Mouse (Mus musculus) heart, adult 9 months (tissue): ENCODE data around the gene Syngr3.
"Not testable (repeated sequence)": the region's sequence is repeated elsewhere in the genome, so short reads cannot be mapped to it uniquely, and the experiment has no call there.

ENCODE experiments used
- DNase-seq, 2 experiments: peaks; one replicate each; pipeline ENCODE4 v3.0.0; 2022; ENCODE audit warnings: low spot score in 2 of 2

The Syngr3 gene

DNA sequence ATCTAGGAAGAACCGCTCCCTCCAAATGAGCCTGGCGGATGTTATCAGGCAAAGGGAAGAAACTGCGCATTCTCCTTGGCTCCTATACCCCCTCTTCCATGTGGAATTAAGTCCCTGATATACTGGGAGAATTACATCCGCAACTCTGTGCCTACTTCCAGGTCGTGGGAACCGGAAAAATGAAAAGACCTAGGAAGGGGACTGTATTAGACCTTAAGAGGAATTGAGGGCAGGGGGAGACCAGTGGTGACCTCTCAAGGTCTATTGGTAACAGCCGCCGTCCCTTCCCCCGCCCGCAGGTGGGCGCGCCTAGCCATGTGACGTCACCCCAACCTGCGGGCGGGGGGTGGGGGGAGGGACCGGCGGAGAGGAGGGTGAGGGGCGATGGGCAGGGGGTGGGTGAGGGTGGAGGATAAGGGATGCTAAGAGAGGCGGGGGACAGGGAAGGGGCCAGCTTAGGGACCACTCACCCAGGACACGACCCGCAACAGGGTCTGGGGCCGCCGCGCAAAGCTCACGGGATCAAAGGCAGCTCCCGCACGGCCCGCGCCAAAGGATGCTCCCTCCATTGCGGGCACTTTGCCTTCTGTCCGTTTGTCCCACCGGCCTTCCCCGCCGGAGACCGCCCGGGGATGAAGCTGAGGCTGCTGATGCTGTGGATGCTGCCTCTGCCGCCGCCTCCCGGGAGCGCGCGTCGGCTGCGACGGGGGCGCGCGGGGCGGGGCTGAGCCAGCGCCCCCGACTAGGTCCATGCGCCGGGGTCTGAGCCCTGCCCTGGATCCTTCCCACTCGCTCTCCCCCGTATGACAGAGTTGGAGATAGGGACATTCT lies at the start of gene Syngr3:
TSS of gene Syngr3 (minus strand) at position 705 of the 831 bp plus-strand sequence.
- DNase-seq, result no peak

DNA sequence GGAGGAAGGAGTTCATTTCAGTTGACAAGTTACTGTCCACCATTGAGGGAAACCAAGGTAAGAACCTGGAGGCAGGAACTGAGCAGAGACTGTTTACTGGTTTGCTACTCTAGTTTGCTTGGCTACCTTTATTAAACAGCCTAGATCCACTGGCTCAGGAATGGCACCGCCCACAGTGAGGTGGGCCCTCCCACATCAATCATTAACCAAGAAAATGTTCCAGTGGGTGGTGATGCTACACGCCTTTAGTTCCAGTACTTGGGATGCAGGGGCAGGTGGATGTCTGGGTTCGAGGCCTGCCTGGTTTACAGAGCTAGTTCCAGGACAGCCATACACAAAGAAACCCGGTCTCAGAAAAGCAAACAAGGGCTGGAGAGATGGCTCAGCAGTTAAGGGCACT lies 48.5 kb upstream of the Syngr3 start:
- no peak for DNase-seq

GRCm38 (mm10) chr17:24737135-24737810 lies 47.5 kb upstream of the Syngr3 start:
- no peak for DNase-seq

GRCm38 (mm10) chr17:24736330-24737051 lies 46.7 kb upstream of the Syngr3 start, which contains the start of gene Msrb1:
TSS of gene Msrb1 (plus strand) at chr17:24736642.
- DNase-seq, result peak; percentile 99

DNA sequence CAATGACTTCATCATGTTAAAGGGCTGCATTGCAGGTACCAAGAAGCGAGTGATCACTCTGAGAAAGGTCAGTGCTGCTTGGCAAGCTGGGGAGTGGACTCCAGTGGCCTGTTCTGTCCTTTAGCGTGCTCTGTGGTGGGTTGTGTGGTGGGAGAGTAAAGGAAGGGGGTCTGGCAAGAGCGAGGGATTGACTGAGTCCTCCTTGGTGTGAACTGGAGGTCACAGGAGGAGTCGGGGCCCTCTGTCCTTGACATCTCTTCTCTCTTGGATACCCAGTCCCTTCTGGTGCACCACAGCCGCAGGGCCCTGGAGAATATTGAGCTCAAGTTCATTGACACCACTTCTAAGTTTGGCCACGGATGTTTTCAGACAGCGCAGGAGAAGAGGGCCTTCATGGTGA lies 45.7 kb upstream of the Syngr3 start:
- DNase-seq, result no peak

DNA sequence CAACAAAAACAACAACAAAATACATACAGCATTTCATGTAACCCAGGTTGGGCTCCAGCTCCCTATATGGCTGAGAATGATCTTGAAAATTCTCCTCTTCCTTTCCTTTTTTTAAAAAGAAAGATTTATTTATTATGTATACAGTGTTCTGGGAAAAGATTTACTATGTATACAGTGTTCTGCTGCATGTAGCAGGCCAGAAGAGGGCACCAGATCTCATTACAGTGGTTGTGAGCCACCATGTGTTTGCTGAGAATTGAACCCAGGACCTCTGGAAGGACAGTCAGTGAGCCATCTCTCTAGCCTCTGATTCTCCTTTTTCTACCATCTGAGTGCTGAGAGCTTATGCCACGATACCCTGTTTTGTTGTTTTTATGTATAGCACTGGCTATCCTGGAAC lies 44.8 kb upstream of the Syngr3 start:
- DNase-seq, result no peak

DNA sequence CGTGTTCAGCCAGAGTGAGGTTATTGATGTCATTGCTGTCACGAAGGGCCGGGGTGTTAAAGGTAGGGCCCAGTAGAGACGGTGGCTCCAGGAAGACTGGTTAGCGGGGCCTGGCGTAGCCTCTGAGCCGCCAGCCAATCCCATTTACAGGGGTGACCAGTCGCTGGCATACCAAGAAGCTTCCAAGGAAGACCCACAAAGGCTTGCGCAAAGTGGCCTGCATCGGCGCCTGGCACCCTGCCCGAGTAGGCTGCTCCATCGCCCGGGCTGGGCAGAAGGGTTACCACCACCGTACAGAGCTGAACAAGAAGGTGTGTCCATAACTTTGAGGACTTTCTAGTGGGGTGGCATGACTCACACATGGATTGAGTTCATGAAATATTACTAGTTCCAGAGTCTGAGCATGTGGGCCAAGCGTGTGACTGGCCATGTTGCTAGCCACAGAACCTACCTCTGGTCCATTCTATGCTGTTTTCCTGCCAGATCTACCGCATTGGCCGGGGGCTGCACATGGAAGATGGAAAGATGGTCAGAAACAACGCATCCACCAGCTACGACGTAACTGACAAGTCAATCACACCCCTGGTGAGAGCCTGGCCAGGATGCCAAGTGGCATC lies 43.8 kb upstream of the Syngr3 start:
- DNase-seq, result no peak

DNA sequence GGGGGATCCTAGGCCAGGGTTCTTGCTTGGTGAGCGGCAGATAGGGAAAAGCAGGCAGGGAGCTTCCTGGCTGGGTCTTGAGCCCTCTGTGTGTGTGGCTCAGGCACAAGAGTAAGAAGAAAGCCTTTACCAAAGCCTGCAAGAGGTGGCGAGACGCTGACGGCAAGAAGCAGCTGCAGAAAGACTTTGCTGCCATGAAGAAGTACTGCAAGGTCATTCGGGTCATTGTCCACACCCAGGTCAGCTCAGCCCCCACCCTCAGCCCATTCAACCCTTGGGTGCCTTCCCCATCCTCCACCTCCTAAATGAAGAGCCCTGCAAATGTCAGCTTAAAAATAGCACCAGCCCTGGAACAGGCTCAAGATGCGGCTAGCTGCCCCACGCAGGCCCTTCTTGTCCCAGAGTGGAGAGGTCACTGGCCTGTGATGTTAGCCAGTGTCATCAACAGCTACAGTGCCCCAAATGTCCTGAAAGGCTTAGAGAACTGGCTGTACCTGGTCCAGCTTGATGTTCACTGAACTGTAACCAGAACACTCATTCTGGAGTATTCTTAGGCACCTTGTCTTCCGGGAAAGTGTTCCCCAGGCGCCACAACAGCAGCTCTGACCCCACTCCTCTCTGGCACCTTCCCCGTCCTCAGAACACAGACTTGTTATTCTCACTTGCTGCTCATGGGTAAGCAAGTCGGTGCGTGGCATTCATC lies 42.6 kb upstream of the Syngr3 start:
- DNase-seq, result peak; percentile 62 to 79

GRCm38 (mm10) chr17:24730787-24731186 lies 41.0 kb upstream of the Syngr3 start:
- DNase-seq, result no peak

DNA sequence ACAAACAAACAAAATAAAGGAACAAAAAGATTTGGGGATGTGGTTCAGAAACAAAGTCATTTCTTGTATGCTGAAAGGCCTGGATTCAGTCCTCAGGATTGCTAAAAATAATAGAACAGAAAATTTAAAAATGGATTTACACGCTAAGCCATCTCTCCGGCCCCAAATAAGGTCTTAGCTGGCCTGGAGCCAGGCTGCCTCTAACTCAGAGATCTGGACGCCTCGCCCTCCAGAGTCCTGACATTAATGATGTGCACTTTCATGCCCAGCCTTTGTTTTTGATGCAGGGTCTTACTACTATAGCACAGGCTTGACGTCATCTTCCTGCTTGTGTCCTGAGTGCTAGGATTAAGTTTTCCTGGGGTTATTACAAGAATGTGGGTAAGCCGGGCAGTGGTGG lies 39.3 kb upstream of the Syngr3 start:
- no peak for DNase-seq

DNA sequence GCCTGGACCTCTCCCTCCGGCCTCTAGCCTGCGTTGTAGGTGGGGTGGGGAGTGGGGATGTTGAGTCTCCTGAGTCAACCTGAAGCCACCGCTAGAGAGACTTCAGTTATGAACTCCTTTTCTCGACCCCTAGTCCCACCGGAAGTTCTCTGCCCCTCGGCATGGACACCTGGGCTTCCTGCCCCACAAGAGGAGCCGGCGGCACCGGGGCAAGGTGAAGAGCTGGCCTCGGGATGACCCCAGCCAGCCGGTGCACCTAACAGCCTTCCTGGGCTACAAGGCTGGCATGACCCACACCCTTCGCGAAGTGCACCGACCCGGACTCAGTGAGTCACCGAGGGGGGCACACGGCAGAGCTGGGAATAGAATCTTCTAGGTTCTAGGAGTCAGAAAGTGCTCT lies 38.4 kb upstream of the Syngr3 start:
- no peak for DNase-seq

DNA sequence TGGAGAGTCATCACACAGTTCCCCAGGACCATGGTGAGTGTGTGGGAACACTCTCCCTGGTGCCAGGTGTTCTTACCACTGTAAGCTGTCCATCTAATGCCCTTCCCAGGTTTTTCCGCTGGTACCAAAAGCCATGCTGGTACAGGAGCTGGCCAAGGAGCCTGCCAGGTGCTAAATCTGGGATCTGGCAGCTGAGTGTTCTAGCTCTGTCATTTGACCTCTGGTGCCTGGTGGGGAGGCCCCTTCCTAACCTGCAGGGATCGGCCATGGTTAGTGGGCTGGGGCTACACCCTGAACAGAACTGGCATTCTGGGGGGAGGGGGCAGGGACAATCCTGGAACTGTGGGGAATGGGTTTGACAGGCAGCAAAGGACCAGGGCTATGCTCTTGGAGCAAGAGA lies 37.9 kb upstream of the Syngr3 start, which contains the start of gene Rpl3l:
TSS of gene Rpl3l (plus strand) at position 203 of the 400 bp plus-strand sequence.
- DNase-seq, result peak; percentile 58 to 66

- no peak for DNase-seq
Observed at GRCm38 (mm10) chr17:24725637-24726390, 36.1 kb upstream of the Syngr3 start.

- DNase-seq, result peak; percentile 93 to 96
Observed at GRCm38 (mm10) chr17:24724184-24724583, 34.4 kb upstream of the Syngr3 start, which contains the start of gene Ndufb10. TSS of gene Ndufb10 (minus strand) at chr17:24724478.

- DNase-seq, result no peak
Observed at GRCm38 (mm10) chr17:24723881-24724180, 34.1 kb upstream of the Syngr3 start.

DNA sequence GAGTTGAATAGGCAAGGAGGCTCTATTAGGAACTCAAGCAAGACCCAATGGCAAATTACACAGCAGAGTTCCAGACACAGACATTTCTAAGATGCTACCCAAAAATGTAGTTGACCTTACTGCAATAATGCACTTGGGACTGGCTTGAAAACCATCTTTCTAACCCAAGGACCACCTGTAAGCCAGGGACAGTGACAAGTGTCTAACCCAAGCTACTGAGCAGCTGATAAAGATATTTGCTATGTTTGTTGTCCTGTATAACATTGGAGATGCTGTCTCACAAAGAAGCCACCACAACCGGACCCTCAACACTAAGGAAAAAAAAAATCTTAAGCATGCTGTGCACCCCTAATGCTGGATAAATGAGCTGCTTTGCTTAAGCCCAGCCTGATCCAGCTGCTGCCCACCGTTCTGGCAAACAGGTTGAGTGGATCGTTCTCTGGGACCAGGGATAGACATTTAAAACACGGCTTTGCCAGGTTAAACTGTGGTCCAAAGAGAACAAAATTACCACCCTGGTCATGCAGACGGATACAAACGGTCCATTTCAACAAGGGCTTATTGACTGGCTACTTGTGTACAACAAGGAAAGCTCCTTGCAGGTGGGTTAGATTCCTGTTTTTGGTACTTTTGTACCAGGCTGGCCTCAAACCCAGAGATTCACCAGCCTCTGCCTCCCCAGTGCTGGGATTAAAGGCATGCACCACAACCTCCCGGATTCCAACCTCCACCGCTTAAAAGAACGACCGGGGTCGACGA lies 33.5 kb upstream of the Syngr3 start:
- DNase-seq, result no peak

DNA sequence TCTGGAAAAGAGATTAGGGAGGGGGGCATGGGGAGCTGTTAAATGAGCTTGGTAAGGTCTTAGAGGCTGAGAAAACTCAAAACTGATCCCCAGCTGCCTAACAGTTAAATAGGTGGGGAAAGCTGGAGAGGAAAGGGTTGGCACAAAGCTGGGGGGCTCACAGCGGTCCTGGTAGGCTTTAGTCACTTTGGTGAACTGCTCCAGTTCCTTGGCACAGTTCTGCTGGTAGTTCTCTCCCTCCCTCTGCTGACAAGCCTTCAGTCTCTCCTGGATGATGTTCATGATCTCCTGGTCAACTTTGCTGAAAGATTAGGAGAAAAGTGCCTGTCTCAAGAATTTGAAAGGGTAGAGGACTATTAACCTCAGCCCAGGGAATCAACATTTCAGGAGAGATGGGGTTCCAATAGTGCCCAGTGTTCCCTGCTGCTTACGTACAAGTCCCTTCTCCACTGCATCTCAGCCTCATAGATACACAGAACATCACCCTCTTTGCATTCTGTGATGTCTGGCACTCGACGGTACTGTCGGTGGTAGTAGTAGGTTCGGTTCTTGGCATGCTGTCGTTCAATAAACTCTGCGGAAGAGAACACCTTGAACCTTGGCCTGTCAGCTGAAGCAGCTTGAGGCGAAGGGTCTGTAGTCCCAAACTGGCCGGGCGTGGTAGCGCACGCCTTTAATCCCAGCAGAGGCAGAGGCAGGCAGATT lies 32.6 kb upstream of the Syngr3 start:
- DNase-seq, result no peak

DNA sequence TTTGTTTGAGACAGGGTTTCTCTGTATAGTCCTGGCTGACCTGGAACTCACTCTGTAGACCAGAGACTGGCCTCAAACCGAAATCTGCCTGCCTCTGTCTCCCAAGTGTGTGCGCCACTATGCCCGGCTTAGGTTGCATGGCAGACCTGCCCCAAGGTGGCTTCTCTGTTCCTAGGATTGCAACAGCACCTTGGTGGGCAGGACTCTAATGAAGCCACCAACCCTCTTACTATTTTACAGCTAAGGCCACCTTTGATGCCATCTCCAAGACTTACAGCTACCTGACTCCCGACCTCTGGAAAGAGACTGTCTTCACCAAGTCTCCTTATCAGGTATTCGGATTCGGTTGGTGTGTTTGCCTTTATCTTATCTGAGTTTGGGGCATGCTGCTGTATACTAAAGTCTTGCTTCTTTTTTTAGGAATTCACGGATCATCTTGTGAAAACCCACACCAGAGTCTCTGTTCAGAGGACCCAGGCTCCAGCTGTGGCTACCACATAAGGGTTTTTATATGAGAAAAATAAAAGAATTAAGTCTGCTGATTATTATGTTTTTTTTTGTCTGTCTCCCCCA lies 31.7 kb upstream of the Syngr3 start:
- not testable (repeated sequence) for DNase-seq

DNA sequence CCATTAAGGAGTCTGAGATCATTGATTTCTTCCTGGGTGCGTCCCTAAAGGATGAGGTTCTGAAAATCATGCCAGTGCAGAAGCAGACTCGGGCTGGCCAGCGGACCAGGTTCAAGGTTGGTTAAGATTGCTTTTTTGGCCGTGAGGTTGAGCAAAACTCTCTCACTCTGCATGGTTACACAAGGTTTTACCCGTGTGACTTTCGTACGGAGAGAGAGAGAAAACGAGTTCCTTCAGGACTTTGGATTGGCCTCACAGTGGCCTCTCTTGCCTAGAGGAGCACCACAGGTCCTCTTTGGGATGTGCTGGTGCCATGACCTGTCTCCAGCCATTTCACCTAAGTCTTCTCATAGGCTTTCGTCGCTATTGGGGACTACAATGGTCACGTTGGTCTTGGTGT lies 30.9 kb upstream of the Syngr3 start:
- DNase-seq, result not testable (repeated sequence)
